Mouse (Mus musculus) embryo, embryonic 11.5 days (tissue): ENCODE measurements around the gene 1700003E16Rik.

Source experiments
- DNase-seq: peaks from one replicate; pipeline ENCODE4 v3.0.0-alpha.2; 2012; ENCODE audit warnings: low read depth, low spot score

1700003E16Rik gene

DNA sequence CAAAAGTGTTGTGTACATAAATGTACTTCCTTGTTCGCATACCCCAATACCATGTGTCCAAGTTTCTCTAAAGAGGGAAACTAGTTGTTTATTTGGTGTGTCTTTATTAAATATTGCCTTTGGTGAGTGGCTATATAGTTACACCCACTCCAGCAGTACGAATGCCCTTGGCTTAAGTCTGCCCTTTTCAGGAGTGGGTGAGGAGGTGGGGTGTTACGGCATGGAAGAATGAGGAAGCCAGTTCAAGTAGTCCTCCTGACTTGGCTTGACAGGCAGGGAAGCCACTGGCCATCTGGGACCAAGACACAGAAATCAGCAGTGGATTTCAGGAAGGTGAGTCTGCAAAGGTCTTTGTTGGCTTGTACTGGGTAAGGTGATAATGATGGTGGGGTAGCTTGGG is 49.6 kb downstream of the 1700003E16Rik start:
- no peak for DNase-seq

DNA sequence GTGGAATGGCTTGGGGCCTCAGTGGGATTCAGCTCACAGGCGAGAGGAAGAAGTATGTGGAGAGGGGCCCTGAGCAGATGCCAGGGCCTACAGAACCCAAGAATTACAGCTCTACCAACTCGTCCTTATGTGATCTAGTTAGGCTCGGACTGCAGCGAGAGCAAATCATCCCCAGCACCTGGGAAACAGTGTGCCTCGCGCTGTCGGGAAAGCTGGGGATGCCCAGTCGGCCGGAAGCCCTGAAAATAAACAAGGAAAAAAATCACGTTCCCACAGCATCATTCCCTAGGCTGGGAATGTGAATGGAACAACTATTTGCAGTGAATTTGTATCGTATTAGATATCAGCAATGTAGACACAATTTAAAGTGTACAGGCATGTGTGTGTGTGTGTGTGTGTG is 50.1 kb downstream of the 1700003E16Rik start:
- no peak for DNase-seq

DNA sequence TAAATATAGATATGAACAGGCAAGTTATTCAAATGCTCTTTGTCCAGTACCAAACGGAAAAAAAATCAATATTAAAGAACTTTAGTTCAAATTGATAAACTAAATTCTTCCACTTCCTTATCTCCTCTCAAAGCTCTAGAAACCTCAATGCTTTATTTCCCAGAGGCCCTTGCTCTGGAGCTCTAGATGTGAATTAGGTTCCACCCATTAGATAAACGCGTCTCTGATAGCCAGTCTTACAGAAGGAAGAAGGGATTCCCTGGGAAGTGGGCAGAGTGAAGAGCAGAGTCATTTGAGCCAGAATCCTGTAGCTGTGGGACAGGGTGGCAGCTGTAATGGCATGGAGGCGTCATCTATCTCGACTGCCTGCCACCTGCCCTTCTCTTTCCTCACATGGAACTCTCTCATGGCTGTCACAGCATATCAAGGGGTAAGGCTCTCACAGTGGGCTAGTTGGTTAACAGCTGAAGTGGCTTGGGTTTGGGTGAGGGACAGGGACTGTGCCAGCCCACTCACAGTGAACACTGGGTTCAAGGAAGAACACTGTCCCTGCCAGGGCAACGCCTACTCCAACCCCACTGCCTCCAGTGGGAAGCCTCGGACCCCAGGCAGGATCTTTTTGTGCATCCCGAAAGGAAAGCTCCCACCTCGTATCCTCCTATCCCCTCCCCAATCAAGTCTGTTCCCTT is 51.3 kb downstream of the 1700003E16Rik start:
- no peak for DNase-seq

DNA sequence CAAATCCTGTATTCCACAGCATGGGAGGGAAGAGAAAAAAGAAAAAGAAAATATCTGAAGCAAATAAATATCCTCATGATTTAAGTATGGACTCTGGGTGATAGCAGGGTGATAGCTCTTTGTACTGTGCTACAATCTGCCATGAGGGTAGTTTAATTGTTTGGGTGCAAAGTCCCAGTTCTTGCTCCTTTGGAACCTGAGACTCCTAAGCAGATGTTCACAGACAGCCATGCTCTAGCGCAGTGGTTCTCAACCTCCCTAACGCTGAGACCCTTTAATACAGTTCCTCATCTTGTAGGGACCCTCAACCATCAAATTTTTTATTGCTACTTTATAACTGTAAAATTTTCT is 51.8 kb downstream of the 1700003E16Rik start:
- DNase-seq: no peak

DNA sequence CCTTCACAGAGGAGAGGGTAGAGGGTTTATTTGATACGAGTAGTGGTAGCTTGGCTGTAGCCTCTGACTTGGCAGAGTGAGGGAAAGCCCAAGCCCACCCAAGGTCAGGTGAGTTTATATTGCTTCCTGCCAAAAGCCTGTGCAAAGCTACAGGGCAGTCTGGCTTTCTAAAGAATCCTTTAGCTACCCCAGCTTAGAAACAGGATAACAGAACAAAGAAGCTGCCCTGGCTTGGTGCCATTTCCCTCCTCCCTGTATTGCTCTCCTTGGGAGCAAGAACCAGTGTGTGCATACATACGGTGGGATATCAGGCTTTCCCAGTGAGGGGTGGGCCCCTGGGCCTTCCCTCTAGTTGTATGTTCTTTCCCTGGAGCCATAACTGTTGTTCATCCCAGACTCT is 54.3 kb downstream of the 1700003E16Rik start:
- no peak for DNase-seq

DNA sequence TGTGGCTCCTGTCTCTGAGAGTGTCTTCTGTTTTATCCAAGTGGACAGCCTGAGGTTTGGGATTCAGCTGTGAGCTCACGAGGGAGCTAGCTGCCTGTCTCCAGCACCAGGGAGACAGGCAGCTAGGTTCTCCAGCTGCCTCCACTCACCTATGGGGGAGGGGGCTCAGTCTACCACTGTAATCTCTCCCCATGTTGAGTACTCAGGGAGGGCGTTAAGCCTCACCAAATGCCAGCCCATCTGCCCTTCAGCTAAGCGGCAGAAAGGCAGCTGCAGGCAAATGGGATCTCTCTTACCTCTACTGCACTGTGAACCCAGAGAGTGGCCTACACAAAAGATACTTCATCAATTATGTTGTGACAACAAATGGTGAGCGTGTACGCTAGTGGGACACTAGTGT is 55.3 kb downstream of the 1700003E16Rik start:
- no peak for DNase-seq
